In the genomic region with DNA sequence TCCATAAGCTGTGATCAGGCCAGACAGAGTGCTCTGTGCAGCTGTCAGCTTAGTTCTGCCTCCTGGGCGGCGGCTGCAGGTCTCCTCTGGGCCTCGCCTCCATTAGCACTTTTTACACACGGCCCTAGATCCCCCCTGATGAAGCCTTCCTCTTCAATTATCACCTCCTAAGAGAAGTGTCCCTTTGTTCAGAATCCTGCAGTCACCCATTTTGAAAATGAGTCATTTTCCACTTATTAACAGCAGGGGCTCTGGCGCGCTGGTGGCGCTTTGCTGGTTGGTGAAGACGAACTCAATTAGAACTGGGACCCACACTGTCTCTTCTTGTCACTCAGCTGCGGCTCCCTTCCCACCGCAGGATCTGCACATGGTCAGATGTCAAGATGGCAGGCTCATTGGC, we compare ENCODE assay signal across 24 mouse cellular contexts.
DNase-seq lines count a peak whose midpoint lies in the region; ATAC-seq and TF ChIP-seq lines count a peak whose summit lies in the region.
"Had no signal": no experiment of that assay in that cellular context is flagged by ENCODE, and none has a peak within 500 bp of the region (broad histone marks: within the 10 kb centered on the region; RNA-seq: fewer than 3 reads in every experiment).

No protein-coding gene starts in this region.

- no peak overlapping the region for H3K27ac ChIP-seq in forebrain, embryonic 11.5 days (ENCODE audit: low read depth, low read length)
- H3K27ac ChIP-seq in forebrain, embryonic 10.5 days, result no peak overlapping the region
- H3K27ac ChIP-seq in midbrain, embryonic 15.5 days, result 0 out of 2 replicates have a peak overlapping the region, but pooled peaks have one; percentile 15
- no peak overlapping the region for H3K27ac ChIP-seq in midbrain, embryonic 10.5 days (replicated peaks)
- H3K27ac ChIP-seq in forebrain, embryonic 15.5 days (replicated peaks), result 0 out of 2 replicates have a peak overlapping the region, but pooled peaks have one; percentile 12
- no peak overlapping the region for H3K27ac ChIP-seq in left cerebral cortex, adult 2 months
- H3K27ac ChIP-seq: embryonic facial prominence, embryonic 15.5 days; heart, embryonic 13.5 days; hindbrain, embryonic 13.5 days had no signal

- intact Hi-C loops in left cerebral cortex, adult 2 months (cut with DNase I), result no loop called here

- ATAC-seq in forebrain, embryonic 11.5 days (replicated peaks; ENCODE audit: low FRiP score), result peak; percentile 64; the same call in 1 of the 2 replicates
- no peak for ATAC-seq in midbrain, embryonic 15.5 days (replicated peaks)
- peak; percentile 66; the same call in 1 of the 2 replicates for ATAC-seq in forebrain, embryonic 15.5 days (replicated peaks)
- ATAC-seq: CD4-positive, CD25-positive, alpha-beta regulatory T cell, adult 4 months had no signal

- no peak overlapping the region for H3K9ac ChIP-seq in forebrain, embryonic 11.5 days (ENCODE audit: low read length)
- no peak overlapping the region for H3K9ac ChIP-seq in midbrain, embryonic 15.5 days
- no peak overlapping the region for H3K9ac ChIP-seq in forebrain, embryonic 15.5 days (replicated peaks)
- H3K9ac ChIP-seq: embryonic facial prominence, embryonic 15.5 days; heart, embryonic 13.5 days; hindbrain, embryonic 13.5 days had no signal

- 79% methylated on average over 10 of the region's 10 CpGs for WGBS in forebrain, embryonic 11.5 days
- WGBS in forebrain, embryonic 10.5 days, result 91% methylated on average over 10 of the region's 10 CpGs
- 71% methylated on average over 10 of the region's 10 CpGs for WGBS in midbrain, embryonic 15.5 days
- 92% methylated on average over 10 of the region's 10 CpGs for WGBS in midbrain, embryonic 10.5 days
- WGBS in forebrain, embryonic 15.5 days, result 64% methylated on average over 10 of the region's 10 CpGs

- TF ChIP-seq POLR2A in brain, embryonic 14.5 days (IDR thresholded peaks at IDR 0.05; ENCODE audit: borderline replicate concordance, extremely low read depth, insufficient read depth, insufficient read length, poor library complexity, severe bottlenecking), result no peak

- H3K9me3 ChIP-seq in forebrain, embryonic 11.5 days (ENCODE audit: control insufficient read depth, low read length), result no peaks in the 10 kb centered on the region; the same call in 1 of the 2 replicates
- H3K9me3 ChIP-seq in forebrain, embryonic 10.5 days, result peaks cover 5% of the 10 kb centered on the region; the same call in 1 of the 2 replicates
- H3K9me3 ChIP-seq in midbrain, embryonic 15.5 days, result no peaks in the 10 kb centered on the region
- H3K9me3 ChIP-seq in midbrain, embryonic 10.5 days (replicated peaks), result no peaks in the 10 kb centered on the region
- H3K9me3 ChIP-seq in forebrain, embryonic 15.5 days, result no peaks in the 10 kb centered on the region
- H3K9me3 ChIP-seq: embryonic facial prominence, embryonic 15.5 days; G1E; hindbrain, embryonic 13.5 days had no signal

- H3K4me1 ChIP-seq in forebrain, embryonic 11.5 days (replicated peaks; ENCODE audit: control insufficient read depth, insufficient read depth, low read length), result 0 out of 2 replicates have a peak, but pooled peaks cover 2% of the 10 kb centered on the region
- peaks cover 8% of the 10 kb centered on the region for H3K4me1 ChIP-seq in forebrain, embryonic 10.5 days
- peaks cover 8% of the 10 kb centered on the region; the same call in 1 of the 2 replicates for H3K4me1 ChIP-seq in midbrain, embryonic 15.5 days
- peaks cover 13% of the 10 kb centered on the region for H3K4me1 ChIP-seq in midbrain, embryonic 10.5 days
- peaks cover 24% of the 10 kb centered on the region for H3K4me1 ChIP-seq in forebrain, embryonic 15.5 days
- H3K4me1 ChIP-seq: embryonic facial prominence, embryonic 15.5 days; heart, embryonic 13.5 days had no signal

- H3K36me3 ChIP-seq in forebrain, embryonic 11.5 days (ENCODE audit: control insufficient read depth, insufficient read depth, low read length), result no peaks in the 10 kb centered on the region
- no peaks in the 10 kb centered on the region for H3K36me3 ChIP-seq in forebrain, embryonic 10.5 days (replicated peaks)
- H3K36me3 ChIP-seq in midbrain, embryonic 15.5 days (replicated peaks), result no peaks in the 10 kb centered on the region
- no peaks in the 10 kb centered on the region for H3K36me3 ChIP-seq in midbrain, embryonic 10.5 days
- no peaks in the 10 kb centered on the region for H3K36me3 ChIP-seq in forebrain, embryonic 15.5 days
- H3K36me3 ChIP-seq: embryonic facial prominence, embryonic 15.5 days; G1E; heart, embryonic 13.5 days; hindbrain, embryonic 13.5 days had no signal

- TF ChIP-seq CTCF in brain, embryonic 14.5 days (IDR thresholded peaks at IDR 0.05; ENCODE audit: borderline replicate concordance, extremely low read depth, insufficient read depth, insufficient read length), result no peak
- no peak for TF ChIP-seq CTCF in left cerebral cortex, adult 2 months (IDR thresholded peaks at IDR 0.05)

- no peak overlapping the region for H3K4me2 ChIP-seq in forebrain, embryonic 11.5 days (ENCODE audit: low read depth, low read length, severe bottlenecking)
- no peak overlapping the region for H3K4me2 ChIP-seq in midbrain, embryonic 15.5 days
- H3K4me2 ChIP-seq in forebrain, embryonic 15.5 days (replicated peaks), result no peak overlapping the region
- H3K4me2 ChIP-seq: embryonic facial prominence, embryonic 15.5 days; heart, embryonic 13.5 days; hindbrain, embryonic 13.5 days had no signal

- no peak for DNase-seq in forebrain, embryonic 11.5 days (ENCODE audit: low spot score)
- DNase-seq in forebrain, embryonic 10.5 days (ENCODE audit: extremely low spot score, low spot score), result no peak
- no peak for DNase-seq in midbrain, embryonic 10.5 days (ENCODE audit: low spot score)
- peak; percentile 76 for DNase-seq in brain, embryonic 14.5 days (ENCODE audit: low read depth)
- DNase-seq in frontal cortex, postnatal 36 days (ENCODE audit: low spot score in 2 of 2), result no peak
- no peak for DNase-seq in left cerebral cortex, adult 2 months (ENCODE audit: extremely low spot score in 1 of 2, low spot score in 2 of 2)
- DNase-seq: adrenal gland, adult 8-10 months; adrenal gland, postnatal 36 days; B cell, adult 2 months; cerebellum, adult 11 months; cerebellum, adult 8-10 months; cerebellum, postnatal 14 days; embryo, embryonic 11 days; gastrocnemius, postnatal 36 days; heart, adult 11 months; heart, postnatal 36 days had no signal

- no peak overlapping the region for H3K4me3 ChIP-seq in forebrain, embryonic 11.5 days (ENCODE audit: low read depth, low read length)
- no peak overlapping the region for H3K4me3 ChIP-seq in forebrain, embryonic 10.5 days
- H3K4me3 ChIP-seq in midbrain, embryonic 15.5 days, result no peak overlapping the region
- H3K4me3 ChIP-seq in midbrain, embryonic 10.5 days, result no peak overlapping the region
- H3K4me3 ChIP-seq in forebrain, embryonic 15.5 days, result no peak overlapping the region
- H3K4me3 ChIP-seq in left cerebral cortex, adult 2 months, result no peak overlapping the region
- H3K4me3 ChIP-seq: embryonic facial prominence, embryonic 15.5 days; erythroblast, embryonic 14.5 days; heart, embryonic 13.5 days; hindbrain, embryonic 13.5 days had no signal

- H3K27me3 ChIP-seq in forebrain, embryonic 11.5 days (ENCODE audit: control insufficient read depth, insufficient read depth, low read length), result no peaks in the 10 kb centered on the region
- no peaks in the 10 kb centered on the region for H3K27me3 ChIP-seq in forebrain, embryonic 10.5 days (ENCODE audit: poor library complexity, severe bottlenecking)
- H3K27me3 ChIP-seq in midbrain, embryonic 15.5 days (replicated peaks), result no peaks in the 10 kb centered on the region
- H3K27me3 ChIP-seq in midbrain, embryonic 10.5 days (ENCODE audit: low read depth, poor library complexity, severe bottlenecking), result no peaks in the 10 kb centered on the region
- no peaks in the 10 kb centered on the region for H3K27me3 ChIP-seq in forebrain, embryonic 15.5 days
- H3K27me3 ChIP-seq: embryonic facial prominence, embryonic 15.5 days; heart, embryonic 13.5 days; hindbrain, embryonic 13.5 days had no signal

Comparison
In these comparisons a context has a peak if more than half of its experiments do, and no peak if none do; other contexts are left out.
1. H3K27ac ChIP-seq: peak in midbrain, embryonic 15.5 days (single experiment) and forebrain, embryonic 15.5 days (single experiment); none in forebrain, embryonic 11.5 days (single experiment), forebrain, embryonic 10.5 days (single experiment), midbrain, embryonic 10.5 days (single experiment) and left cerebral cortex, adult 2 months (single experiment).